Mouse (Mus musculus) MEL (cell line): ENCODE results near the gene Haao. TPM values are rescaled to one million over a fixed set of nuclear protein-coding genes. Genes with fewer than 3 reads are reported as not detected.
A peak's percentile ranks its signal among the peaks of the same experiment; 100 is the strongest.

ENCODE experiments used
- DNase-seq: peaks from one replicate; pipeline ENCODE4 v3.0.0; 2011; ENCODE audit warnings: low read depth, low spot score
- H3K27ac ChIP-seq: 2 replicates; pipeline ENCODE4 v1.5.1; 2012; ENCODE audit warnings: low read depth, mild to moderate bottlenecking, control low read depth, low read length, moderate library complexity; ENCODE audit not compliant: control insufficient read depth
- H3K27me3 ChIP-seq, 2 experiments: fragments of 150-350 bp in 1 of 2; sonication (generic) in 1 of 2; 2 replicates each; pipeline ENCODE4 v1.6.1; 2012; ENCODE audit warnings: low read length in 2 of 2, mild to moderate bottlenecking in 2 of 2, improper control_type of control experiment in 1 of 2, moderate library complexity in 1 of 2; ENCODE audit not compliant: insufficient read depth in 2 of 2, control insufficient read depth in 1 of 2
- H3K36me3 ChIP-seq, 2 experiments: 2 replicates each; pipeline ENCODE4 v1.6.1; 2012 to 2014; ENCODE audit warnings: low read length in 2 of 2, improper control_type of control experiment in 1 of 2, inconsistent platforms in 1 of 2, mild to moderate bottlenecking in 1 of 2; ENCODE audit not compliant: insufficient read depth in 2 of 2, control insufficient read depth in 1 of 2
- H3K4me1 ChIP-seq, 2 experiments: fragments of 150-350 bp in 1 of 2; sonication (generic) in 1 of 2; 2 replicates each; pipeline ENCODE4 v1.6.1; 2012; ENCODE audit warnings: low read length in 2 of 2, improper control_type of control experiment in 1 of 2, mild to moderate bottlenecking in 1 of 2; ENCODE audit not compliant: insufficient read depth in 2 of 2, control insufficient read depth in 1 of 2
- H3K4me3 ChIP-seq, 2 experiments: fragments of 150-350 bp in 1 of 2; sonication (generic) in 1 of 2; 2 replicates each; pipeline ENCODE4 v1.5.1; 2012; ENCODE audit warnings: low read depth in 2 of 2, low read length in 2 of 2, mild to moderate bottlenecking in 2 of 2, moderate library complexity in 2 of 2, control low read depth in 1 of 2, improper control_type of control experiment in 1 of 2; ENCODE audit not compliant: control insufficient read depth in 1 of 2, insufficient read depth in 1 of 2
- H3K79me2 ChIP-seq: 2 replicates; pipeline ENCODE4 v1.6.1; 2012; ENCODE audit warnings: mild to moderate bottlenecking, low read length, moderate library complexity; ENCODE audit not compliant: control insufficient read depth, poor library complexity, insufficient read depth
- H3K9ac ChIP-seq: 2 replicates; pipeline ENCODE4 v1.6.1; 2012; ENCODE audit warnings: low read depth, mild to moderate bottlenecking, control low read depth, low read length, moderate library complexity; ENCODE audit not compliant: control insufficient read depth, poor library complexity, severe bottlenecking
- H3K9me3 ChIP-seq: fragments of 150-350 bp; sonication (generic); replicated peaks from 2 replicates; pipeline ENCODE4 v1.6.1; 2012; ENCODE audit warnings: mild to moderate bottlenecking, low read length, improper control_type of control experiment, moderate library complexity; ENCODE audit not compliant: insufficient read depth
- BHLHE40 ChIP-seq: IDR thresholded peaks from 2 replicates; pipeline ENCODE4 v1.6.1; 2012; ENCODE audit warnings: low read depth, mild to moderate bottlenecking, inconsistent platforms, low read length, improper control_type of control experiment, borderline replicate concordance
- CHD1 ChIP-seq: IDR thresholded peaks from 2 replicates; pipeline ENCODE4 v1.6.1; 2012; ENCODE audit warnings: low read depth, mild to moderate bottlenecking, inconsistent platforms, low read length, improper control_type of control experiment
- E2F4 ChIP-seq: IDR thresholded peaks from 2 replicates; pipeline ENCODE4 v1.6.1; 2011; ENCODE audit warnings: low read depth, low read length, improper control_type of control experiment, borderline replicate concordance
- EP300 ChIP-seq, 2 experiments: IDR thresholded peaks; 2 replicates each; pipeline ENCODE4 v1.6.1; 2011; ENCODE audit warnings: improper control_type of control experiment in 2 of 2, low read length in 2 of 2, low read depth in 1 of 2, mild to moderate bottlenecking in 1 of 2
- GATA1 ChIP-seq: IDR thresholded peaks from 2 replicates; pipeline ENCODE4 v1.6.1; 2011; ENCODE audit warnings: low read depth, low read length, improper control_type of control experiment
- HCFC1 ChIP-seq: IDR thresholded peaks from 2 replicates; pipeline ENCODE4 v1.6.1; 2012; ENCODE audit warnings: low read depth, mild to moderate bottlenecking, inconsistent platforms, low read length, improper control_type of control experiment, moderate library complexity
- KAT2A ChIP-seq: conservative IDR thresholded peaks from 2 replicates; pipeline ENCODE4 v1.6.1; 2012; ENCODE audit warnings: low read depth, low read length, improper control_type of control experiment, inconsistent platforms
- MAX ChIP-seq: IDR thresholded peaks from 2 replicates; pipeline ENCODE4 v1.6.1; 2011; ENCODE audit warnings: low read length, improper control_type of control experiment
- MYC ChIP-seq: IDR thresholded peaks from 2 replicates; pipeline ENCODE4 v1.6.1; 2011; ENCODE audit warnings: low read depth, mild to moderate bottlenecking, low read length, improper control_type of control experiment, moderate library complexity
- SMC3 ChIP-seq: IDR thresholded peaks from 2 replicates; pipeline ENCODE4 v1.6.1; 2011; ENCODE audit warnings: low read depth, low read length, improper control_type of control experiment
- TAL1 ChIP-seq: IDR thresholded peaks from 2 replicates; pipeline ENCODE4 v1.6.1; 2012; ENCODE audit warnings: mild to moderate bottlenecking, inconsistent platforms, low read length, moderate library complexity, mixed read lengths
- TCF12 ChIP-seq: IDR thresholded peaks from 2 replicates; pipeline ENCODE4 v1.6.1; 2014; ENCODE audit warnings: low read depth, mild to moderate bottlenecking, inconsistent platforms, low read length, improper control_type of control experiment, moderate library complexity
- USF1 ChIP-seq: IDR thresholded peaks from 2 replicates; pipeline ENCODE4 v1.6.1; 2014; ENCODE audit warnings: low read depth, mild to moderate bottlenecking, inconsistent platforms, low read length, improper control_type of control experiment, moderate library complexity
- ZNF384 ChIP-seq: IDR thresholded peaks from 2 replicates; pipeline ENCODE4 v1.6.1; 2012; ENCODE audit warnings: low read depth, mild to moderate bottlenecking, inconsistent platforms, low read length, improper control_type of control experiment
- polyA plus RNA-seq, 2 experiments: library from polyadenylated mRNA; stranded (reverse) in 1 of 2; unstranded in 1 of 2; fragments of >175 nt in 1 of 2; fragments of >200 nt in 1 of 2; gene quantifications; 2 replicates each; pipeline versions ENCODE4 v1.2.1 to v1.2.4; 2012; ENCODE audit warnings: low replicate concordance in 2 of 2, low read depth in 1 of 2; ENCODE audit not compliant: insufficient read length in 2 of 2, insufficient read depth in 1 of 2, missing spikeins in 1 of 2
- total RNA-seq: library from RNA; depleted of rRNA; stranded (reverse); fragments of 300-350 nt; gene quantifications from 2 replicates; pipeline ENCODE4 v1.2.3, GENCODE M21; 2012

The Haao gene
- total and polyA plus RNA-seq, 3 experiments, result 1.5 to 2.8 TPM; not detected in 1

GRCm38 (mm10) chr17:83880174-83880710 lies 32.5 kb upstream of the Haao start:
- DNase-seq, result peak; percentile 75
- H3K27ac ChIP-seq, result peak overlapping the region; percentile 42
- peaks cover 3 to 24% of the 10 kb centered on the region in 2 experiments for H3K4me1 ChIP-seq
- TF ChIP-seq CHD1 (no peak), HCFC1 (no peak), E2F4 (no peak), TCF12 (no peak), MYC (0 out of 2 replicates have a peak, but pooled peaks have one; percentile 44), EP300 (IDR thresholded peaks at IDR 0.05; ENCODE audit: low read depth in 1 of 2, low read length in 2 of 2) (peak; percentile 34 to 37; a peak in 3 of 4 replicates), BHLHE40 (peak; percentile 34; the same call in 1 of the 2 replicates), GATA1 (peak; percentile 35; the same call in 1 of the 2 replicates)
- H3K79me2 ChIP-seq, result no peaks in the 10 kb centered on the region
- H3K27me3 ChIP-seq, result no peaks in the 10 kb centered on the region
- peak overlapping the region; percentile 25 to 55 for H3K4me3 ChIP-seq
- peak overlapping the region; percentile 21 for H3K9ac ChIP-seq
- no peaks in the 10 kb centered on the region for H3K9me3 ChIP-seq
- peaks cover 0 to 10% of the 10 kb centered on the region in 2 experiments; a peak in 2 of 4 replicates for H3K36me3 ChIP-seq

GRCm38 (mm10) chr17:83879631-83880030 lies 31.9 kb upstream of the Haao start:
- Histone ChIP-seq H3K36me3 (peaks cover 0 to 10% of the 10 kb centered on the region in 2 experiments; a peak in 2 of 4 replicates), H3K27me3 (no peaks in the 10 kb centered on the region), H3K9ac (no peak overlapping the region), H3K79me2 (no peaks in the 10 kb centered on the region), H3K9me3 (no peaks in the 10 kb centered on the region), H3K4me3 (peak overlapping the region; percentile 25 to 55; a peak in 3 of 4 replicates), H3K27ac (peak overlapping the region; percentile 42), H3K4me1 (peaks cover 3 to 24% of the 10 kb centered on the region in 2 experiments)
- no peak for TF ChIP-seq KAT2A
- TF ChIP-seq TAL1, result peak; percentile 6; the same call in 1 of the 2 replicates
- DNase-seq, result peak; percentile 69

- no peak overlapping the region for H3K27ac ChIP-seq
- no peak overlapping the region for H3K9ac ChIP-seq
- no peak for TF ChIP-seq MAX
- TF ChIP-seq SMC3, result no peak
- TF ChIP-seq TAL1, result no peak
- no peak for TF ChIP-seq ZNF384
- TF ChIP-seq USF1, result peak; percentile 28; the same call in 1 of the 2 replicates
These were observed 26.8 kb upstream of the Haao start for GRCm38 (mm10) chr17:83874610-83875009.

More at GRCm38 (mm10) chr17:83874610-83875009, 26.8 kb upstream of the Haao start:
- H3K9me3 ChIP-seq, result no peaks in the 10 kb centered on the region
- peaks cover 0 to 9% of the 10 kb centered on the region in 2 experiments for H3K4me1 ChIP-seq
- H3K4me3 ChIP-seq, result no peak overlapping the region
- no peaks in the 10 kb centered on the region for H3K79me2 ChIP-seq
- H3K36me3 ChIP-seq, result peaks cover 0 to 5% of the 10 kb centered on the region in 2 experiments; a peak in 1 of 4 replicates
- H3K27me3 ChIP-seq, result no peaks in the 10 kb centered on the region
- DNase-seq, result no peak
